Mouse (Mus musculus) liver, embryonic 15.5 days (tissue): ENCODE results near the gene Oaz1. TPM values are rescaled to one million over a fixed set of nuclear protein-coding genes. Genes with fewer than 3 reads are reported as not detected.
A peak's percentile ranks its signal among the peaks of the same experiment; 100 is the strongest.
"Not testable (repeated sequence)": the region's sequence is repeated elsewhere in the genome, so short reads cannot be mapped to it uniquely, and the experiment has no call there.

ENCODE experiments used
- ATAC-seq: fragments of 200-750 bp; cut with Nextera tagmentation; 2 replicates; pipeline ENCODE4 v1.8.0; 2017; ENCODE audit warnings: moderate number of reproducible peaks, mild to moderate bottlenecking, moderate library complexity; ENCODE audit not compliant: insufficient read depth
- H3K27ac ChIP-seq: fragments of 300-500 bp; sonication (generic); replicated peaks from 2 replicates; pipeline ENCODE4 v1.5.1; 2015; ENCODE audit warnings: mild to moderate bottlenecking, inconsistent platforms
- H3K27me3 ChIP-seq: fragments of 300-500 bp; sonication (generic); 2 replicates; pipeline ENCODE4 v1.6.1; 2015; ENCODE audit warnings: mild to moderate bottlenecking, inconsistent platforms
- H3K36me3 ChIP-seq: fragments of 300-500 bp; sonication (generic); replicated peaks from 2 replicates; pipeline ENCODE4 v1.6.1; 2015; ENCODE audit warnings: moderate library complexity, mild to moderate bottlenecking, inconsistent platforms
- H3K4me1 ChIP-seq: fragments of 300-500 bp; sonication (generic); replicated peaks from 2 replicates; pipeline ENCODE4 v1.6.1; 2015; ENCODE audit warnings: inconsistent platforms
- H3K4me2 ChIP-seq: fragments of 300-500 bp; sonication (generic); 2 replicates; pipeline ENCODE4 v1.6.1; 2015; ENCODE audit warnings: moderate library complexity, mild to moderate bottlenecking, inconsistent platforms
- H3K4me3 ChIP-seq: fragments of 300-500 bp; sonication (generic); replicated peaks from 2 replicates; pipeline ENCODE4 v1.5.1; 2015; ENCODE audit warnings: mild to moderate bottlenecking, inconsistent platforms
- H3K9ac ChIP-seq: fragments of 300-500 bp; sonication (generic); 2 replicates; pipeline ENCODE4 v1.6.1; 2015; ENCODE audit warnings: moderate library complexity, mild to moderate bottlenecking, inconsistent platforms
- H3K9me3 ChIP-seq: fragments of 300-500 bp; sonication (generic); replicated peaks from 2 replicates; pipeline ENCODE4 v1.6.1; 2016; ENCODE audit warnings: inconsistent platforms
- WGBS: fragments of 180-500 bp; shearing (Covaris S2); methylation state at CpG from one replicate; pipeline ENCODE4 v1.1.7; 2015; ENCODE audit warnings: mixed read lengths; ENCODE audit not compliant: insufficient replicate concordance; 5-methylcytosine and 5-hydroxymethylcytosine counted together
- polyA plus RNA-seq: library from polyadenylated mRNA; unstranded; fragments of >200 nt; fragmentation: Nextera tagmentation; extraction: Ambion mirVana; gene quantifications from 2 replicates; pipeline ENCODE4 v1.2.1, GENCODE M21; 2015

Gene Oaz1
- polyA plus RNA-seq, 1 experiment from 2014 or later: 1,470 TPM

- WGBS: 57% methylated on average over 7 of the region's 7 CpGs
- H3K4me1 ChIP-seq: peaks cover 34% of the 10 kb centered on the region
- no peak overlapping the region for H3K9ac ChIP-seq
- H3K36me3 ChIP-seq: no peaks in the 10 kb centered on the region
- H3K4me2 ChIP-seq: no peak overlapping the region
- ATAC-seq: no peak
- no peak overlapping the region for H3K27ac ChIP-seq
- no peak overlapping the region for H3K4me3 ChIP-seq
- no peaks in the 10 kb centered on the region for H3K9me3 ChIP-seq
- peaks cover 43% of the 10 kb centered on the region for H3K27me3 ChIP-seq
Observed at GRCm38 (mm10) chr10:80814800-80815199, 11.7 kb upstream of the Oaz1 start.

- WGBS: 51% methylated on average over 3 of the region's 3 CpGs
- not testable (repeated sequence) for H3K4me2 ChIP-seq, ATAC-seq, H3K9me3 ChIP-seq, H3K27ac ChIP-seq, H3K4me3 ChIP-seq, H3K9ac ChIP-seq, H3K36me3 ChIP-seq
- peaks cover 28% of the 10 kb centered on the region for H3K27me3 ChIP-seq
- H3K4me1 ChIP-seq: peaks cover 32% of the 10 kb centered on the region
Observed at GRCm38 (mm10) chr10:80816303-80816702, 10.2 kb upstream of the Oaz1 start.

DNA sequence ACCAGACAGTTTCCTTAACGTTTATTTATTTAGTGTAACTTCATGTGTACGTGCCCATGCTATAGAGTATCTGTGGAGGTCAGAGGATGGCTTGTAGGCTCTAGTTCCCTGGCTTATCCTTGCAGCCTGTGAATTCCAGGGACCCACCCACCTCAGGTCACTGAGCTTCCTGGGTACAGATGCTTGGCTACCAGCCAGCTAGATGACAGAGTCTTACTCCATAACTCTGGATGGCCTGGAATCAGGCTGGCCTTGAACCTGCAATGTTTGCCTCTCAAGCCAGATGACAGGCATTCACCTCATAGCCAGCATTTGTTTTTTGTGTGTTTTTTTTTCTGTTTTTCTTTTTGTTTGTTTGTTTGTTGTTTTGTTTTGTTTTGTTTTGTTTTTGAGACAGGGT, 9.3 kb upstream of the Oaz1 start:
- Histone ChIP-seq H3K27me3 (peaks cover 19% of the 10 kb centered on the region), H3K4me1 (peaks cover 39% of the 10 kb centered on the region), H3K4me3 (no peak overlapping the region), H3K36me3 (no peaks in the 10 kb centered on the region), H3K9me3 (no peaks in the 10 kb centered on the region), H3K9ac (no peak overlapping the region), H3K27ac (no peak overlapping the region), H3K4me2 (no peak overlapping the region)
- WGBS: 53% methylated on average over 2 of the region's 2 CpGs
- ATAC-seq: no peak

- not testable (repeated sequence) for H3K4me3 ChIP-seq, H3K9ac ChIP-seq, H3K9me3 ChIP-seq, H3K36me3 ChIP-seq, ATAC-seq
- peaks cover 11% of the 10 kb centered on the region for H3K27me3 ChIP-seq
- peak overlapping the region; percentile 94 for H3K27ac ChIP-seq
- 80% methylated on average over 7 of the region's 7 CpGs for WGBS
- H3K4me2 ChIP-seq: peak overlapping the region; percentile 49; the same call in 1 of the 2 replicates
- H3K4me1 ChIP-seq: peaks cover 46% of the 10 kb centered on the region
Observed at GRCm38 (mm10) chr10:80817955-80818354, 8.5 kb upstream of the Oaz1 start.

GRCm38 (mm10) chr10:80818599-80819281, 7.7 kb upstream of the Oaz1 start:
- H3K27ac ChIP-seq: peak overlapping the region; percentile 94
- H3K4me2 ChIP-seq: peak overlapping the region; percentile 49
- 29% methylated on average over 6 of the region's 6 CpGs for WGBS
- peaks cover 54% of the 10 kb centered on the region for H3K4me1 ChIP-seq
- no peaks in the 10 kb centered on the region for H3K9me3 ChIP-seq
- no peak overlapping the region for H3K4me3 ChIP-seq
- no peaks in the 10 kb centered on the region for H3K36me3 ChIP-seq
- H3K27me3 ChIP-seq: 0 out of 2 replicates have a peak, but pooled peaks cover 4% of the 10 kb centered on the region
- peak; percentile 98 for ATAC-seq
- peak overlapping the region; percentile 22; the same call in 1 of the 2 replicates for H3K9ac ChIP-seq

DNA sequence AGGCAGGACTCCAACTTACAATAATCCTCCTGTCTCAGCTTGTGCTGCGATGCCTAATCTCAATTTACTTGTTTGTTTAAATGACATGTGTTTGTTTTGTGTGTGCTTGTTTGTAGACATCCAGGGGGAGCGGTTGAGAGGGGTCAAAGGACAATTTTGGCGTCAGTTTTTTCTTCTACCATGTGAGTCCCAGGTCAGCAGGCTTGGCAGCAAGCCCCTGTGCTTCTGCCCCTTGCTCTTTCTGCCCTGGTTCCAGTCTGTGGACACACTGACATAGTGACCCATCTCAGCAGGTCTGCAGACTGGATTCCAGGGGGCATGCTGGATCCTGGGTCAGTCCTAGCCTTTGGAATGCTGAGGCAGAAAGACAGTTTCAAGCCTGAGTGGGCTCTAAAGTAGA, 7.0 kb upstream of the Oaz1 start:
- ATAC-seq: no peak
- Histone ChIP-seq H3K27ac (peak overlapping the region; percentile 94), H3K4me3 (no peak overlapping the region), H3K27me3 (0 out of 2 replicates have a peak, but pooled peaks cover 3% of the 10 kb centered on the region), H3K9me3 (no peaks in the 10 kb centered on the region), H3K9ac (peak overlapping the region; percentile 22; the same call in 1 of the 2 replicates), H3K36me3 (no peaks in the 10 kb centered on the region), H3K4me1 (peaks cover 61% of the 10 kb centered on the region), H3K4me2 (peak overlapping the region; percentile 49)
- WGBS: 47% methylated on average over 3 of the region's 3 CpGs

- no peak overlapping the region for H3K4me3 ChIP-seq
- H3K4me1 ChIP-seq: peaks cover 77% of the 10 kb centered on the region
- no peaks in the 10 kb centered on the region for H3K36me3 ChIP-seq
- H3K9me3 ChIP-seq: no peaks in the 10 kb centered on the region
- H3K4me2 ChIP-seq: peak overlapping the region; percentile 28
- no peaks in the 10 kb centered on the region for H3K27me3 ChIP-seq
- H3K9ac ChIP-seq: 0 out of 2 replicates have a peak overlapping the region, but pooled peaks have one; percentile 12
- peak overlapping the region; percentile 83 for H3K27ac ChIP-seq
- no peak for ATAC-seq
- 41% methylated on average over 2 of the region's 2 CpGs for WGBS
Observed at GRCm38 (mm10) chr10:80821991-80822390, 4.5 kb upstream of the Oaz1 start.

GRCm38 (mm10) chr10:80822528-80822927, 3.9 kb upstream of the Oaz1 start:
- Histone ChIP-seq H3K4me2 (peak overlapping the region; percentile 28), H3K9ac (0 out of 2 replicates have a peak overlapping the region, but pooled peaks have one; percentile 12), H3K36me3 (peaks cover 4% of the 10 kb centered on the region; the same call in 1 of the 2 replicates), H3K4me1 (peaks cover 75% of the 10 kb centered on the region), H3K4me3 (no peak overlapping the region), H3K27me3 (no peaks in the 10 kb centered on the region), H3K27ac (peak overlapping the region; percentile 83), H3K9me3 (no peaks in the 10 kb centered on the region)
- 77% methylated on average over 5 of the region's 5 CpGs for WGBS
- no peak for ATAC-seq

GRCm38 (mm10) chr10:80823316-80823715, 3.1 kb upstream of the Oaz1 start:
- H3K9ac ChIP-seq: no peak overlapping the region

DNA sequence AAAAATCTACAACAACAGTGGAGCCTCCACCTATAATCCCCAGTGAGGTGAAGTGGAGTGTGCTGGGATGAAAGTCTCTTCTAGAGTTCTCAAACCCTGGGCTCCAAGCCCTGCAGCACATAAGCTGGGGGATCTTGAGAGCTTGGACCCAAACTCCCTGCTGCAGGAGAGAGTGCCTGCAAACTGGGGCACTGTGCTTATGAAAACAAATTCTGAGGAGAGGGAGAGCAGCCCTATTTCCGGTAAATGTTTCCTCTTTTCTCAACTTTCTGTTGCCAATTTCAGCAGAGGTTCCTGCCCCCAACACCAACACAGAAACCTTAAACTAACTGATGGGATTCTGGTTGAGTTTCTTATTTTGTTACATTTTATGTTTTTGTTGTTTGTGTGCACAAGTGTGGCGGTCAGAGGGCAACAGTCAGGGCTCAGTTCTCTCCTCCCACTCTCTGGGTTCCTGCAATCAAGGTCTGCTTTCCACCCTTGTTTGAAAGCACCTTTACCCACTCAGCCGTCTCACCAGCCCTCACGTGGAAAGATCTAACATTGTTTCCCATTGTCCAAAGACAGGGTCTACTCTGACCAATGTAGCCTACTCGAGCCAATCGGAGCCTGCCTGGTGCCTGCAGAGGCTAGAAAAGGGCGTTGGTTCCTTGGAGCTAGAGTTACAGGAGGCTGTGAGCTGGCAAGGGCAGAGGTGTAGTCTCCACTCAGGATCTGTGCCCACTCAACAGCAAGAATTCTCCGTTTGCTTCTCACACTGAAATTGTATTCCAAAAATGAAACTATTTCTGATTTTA, 2.4 kb upstream of the Oaz1 start:
- no peaks in the 10 kb centered on the region for H3K9me3 ChIP-seq
- peaks cover 18% of the 10 kb centered on the region for H3K36me3 ChIP-seq
- H3K4me2 ChIP-seq: peak overlapping the region; percentile 35
- no peaks in the 10 kb centered on the region for H3K27me3 ChIP-seq
- peaks cover 72% of the 10 kb centered on the region for H3K4me1 ChIP-seq
- H3K9ac ChIP-seq: peak overlapping the region; percentile 23; the same call in 1 of the 2 replicates
- H3K27ac ChIP-seq: peak overlapping the region; percentile 96
- H3K4me3 ChIP-seq: 0 out of 2 replicates have a peak overlapping the region, but pooled peaks have one; percentile 1
- ATAC-seq: no peak
- WGBS: 25% methylated on average over 8 of the region's 8 CpGs

More at GRCm38 (mm10) chr10:80823316-80823715, 3.1 kb upstream of the Oaz1 start:
- H3K4me2 ChIP-seq: no peak overlapping the region; the same call in 1 of the 2 replicates
- H3K36me3 ChIP-seq: peaks cover 12% of the 10 kb centered on the region
- peaks cover 75% of the 10 kb centered on the region for H3K4me1 ChIP-seq
- no peaks in the 10 kb centered on the region for H3K9me3 ChIP-seq
- 65% methylated on average over 1 of the region's 1 CpGs for WGBS
- no peaks in the 10 kb centered on the region for H3K27me3 ChIP-seq
- peak overlapping the region; percentile 96 for H3K27ac ChIP-seq
- ATAC-seq: no peak
- H3K4me3 ChIP-seq: no peak overlapping the region

- H3K4me2 ChIP-seq: peak overlapping the region; percentile 35; the same call in 1 of the 2 replicates
- no peaks in the 10 kb centered on the region for H3K9me3 ChIP-seq
- peak overlapping the region; percentile 96 for H3K27ac ChIP-seq
- peaks cover 72% of the 10 kb centered on the region for H3K4me1 ChIP-seq
- no peak for ATAC-seq
- H3K4me3 ChIP-seq: no peak overlapping the region
- peaks cover 26% of the 10 kb centered on the region for H3K36me3 ChIP-seq
- H3K27me3 ChIP-seq: no peaks in the 10 kb centered on the region
- H3K9ac ChIP-seq: peak overlapping the region; percentile 8; the same call in 1 of the 2 replicates
- WGBS: 37% methylated on average over 2 of the region's 2 CpGs
Observed at GRCm38 (mm10) chr10:80824827-80825226, 1.6 kb upstream of the Oaz1 start.
